19 mouse cellular contexts compared by ENCODE assay signal in genomic region chr16:35765449-35765848, GRCm38 (mm10). TPM values are rescaled to one million over a fixed set of nuclear protein-coding genes. Genes with fewer than 3 reads are reported as not detected.
DNase-seq lines count a peak whose midpoint lies in the region; ATAC-seq and TF ChIP-seq lines count a peak whose summit lies in the region.
"Had no signal": no experiment of that assay in that cellular context is flagged by ENCODE, and none has a peak within 500 bp of the region (broad histone marks: within the 10 kb centered on the region; RNA-seq: fewer than 3 reads in every experiment).

No protein-coding gene starts in this region.

- H3K36me3 ChIP-seq in liver, embryonic 12.5 days, result no peaks in the 10 kb centered on the region
- H3K36me3 ChIP-seq in liver, embryonic 11.5 days (ENCODE audit: control insufficient read depth, insufficient read depth, low read length), result no peaks in the 10 kb centered on the region
- H3K36me3 ChIP-seq: embryonic facial prominence, embryonic 13.5 days; forebrain, embryonic 10.5 days; heart, embryonic 13.5 days; kidney, embryonic 15.5 days; limb, embryonic 12.5 days; neural tube, embryonic 15.5 days had no signal

- peak overlapping the region; percentile 87 for H3K27ac ChIP-seq in liver, embryonic 12.5 days
- H3K27ac ChIP-seq in liver, embryonic 11.5 days (ENCODE audit: low read depth, low read length), result no peak overlapping the region
- H3K27ac ChIP-seq in bone marrow macrophage, adult 2 months (ENCODE audit: insufficient read depth, low read depth, low read length), result 0 out of 2 replicates have a peak overlapping the region, but pooled peaks have one; percentile 11
- H3K27ac ChIP-seq: embryonic facial prominence, embryonic 13.5 days; forebrain, embryonic 10.5 days; heart, embryonic 13.5 days; hindbrain, embryonic 10.5 days; kidney, embryonic 15.5 days; left cerebral cortex, adult 2 months; limb, embryonic 12.5 days; neural tube, embryonic 15.5 days had no signal

- no peak for DNase-seq in liver, embryonic 11.5 days (ENCODE audit: low spot score)
- DNase-seq in CD4-positive, CD25-positive, alpha-beta regulatory T cell, adult 2 months (ENCODE audit: low read depth, low spot score), result peak; percentile 55
- peak; percentile 82 for DNase-seq in naive thymus-derived CD4-positive, alpha-beta T cell, adult 2 months (ENCODE audit: low read depth)
- DNase-seq in right cerebral cortex, postnatal 4 days, result no peak
- no peak for DNase-seq in frontal cortex, postnatal 36 days (ENCODE audit: low spot score in 2 of 2)
- DNase-seq: gastrocnemius, postnatal 25 days; thymus, adult 18-20 months had no signal

- TF ChIP-seq POLR2A in bone marrow macrophage, adult 2 months (IDR thresholded peaks at IDR 0.05; ENCODE audit: borderline replicate concordance, low read depth, low read length), result no peak

- 0 out of 2 replicates have a peak overlapping the region, but pooled peaks have one; percentile 8 for H3K9ac ChIP-seq in liver, embryonic 12.5 days
- H3K9ac ChIP-seq in liver, embryonic 11.5 days (ENCODE audit: low read depth, low read length), result no peak overlapping the region
- H3K9ac ChIP-seq: embryonic facial prominence, embryonic 13.5 days; heart, embryonic 13.5 days; kidney, embryonic 15.5 days; limb, embryonic 12.5 days; neural tube, embryonic 15.5 days had no signal

- TF ChIP-seq CTCF in bone marrow macrophage, adult 2 months (IDR thresholded peaks at IDR 0.05; ENCODE audit: low read depth, low read length), result no peak

- ATAC-seq in liver, embryonic 12.5 days, result no peak
- ATAC-seq in liver, embryonic 11.5 days (replicated peaks; ENCODE audit: low FRiP score), result no peak
- no peak for ATAC-seq in erythroid progenitor cell, adult 5-6 weeks (replicated peaks; ENCODE audit: low FRiP score, poor library complexity, severe bottlenecking)
- ATAC-seq: lung, postnatal 0 days had no signal

- H3K4me1 ChIP-seq in liver, embryonic 12.5 days, result peaks cover 78% of the 10 kb centered on the region
- H3K4me1 ChIP-seq in liver, embryonic 11.5 days (replicated peaks; ENCODE audit: control insufficient read depth, insufficient read depth, low read length), result peaks cover 19% of the 10 kb centered on the region
- peaks cover 26% of the 10 kb centered on the region for H3K4me1 ChIP-seq in bone marrow macrophage, adult 2 months (ENCODE audit: control insufficient read depth, insufficient read depth, low read length)

- no peak overlapping the region for H3K4me3 ChIP-seq in liver, embryonic 12.5 days
- H3K4me3 ChIP-seq in liver, embryonic 11.5 days (ENCODE audit: low read depth, low read length), result no peak overlapping the region
- H3K4me3 ChIP-seq in bone marrow macrophage, adult 2 months (ENCODE audit: insufficient read depth, low read length), result no peak overlapping the region
- H3K4me3 ChIP-seq: embryonic facial prominence, embryonic 13.5 days; forebrain, embryonic 10.5 days; heart, embryonic 13.5 days; hindbrain, embryonic 10.5 days; kidney, embryonic 15.5 days; left cerebral cortex, adult 2 months; limb, embryonic 12.5 days; neural tube, embryonic 15.5 days had no signal

- WGBS in liver, embryonic 12.5 days (ENCODE audit: insufficient replicate concordance), result 24% methylated on average over 2 of the region's 2 CpGs
- 65% methylated on average over 2 of the region's 2 CpGs for WGBS in liver, embryonic 11.5 days

- no peaks in the 10 kb centered on the region for H3K27me3 ChIP-seq in liver, embryonic 12.5 days (replicated peaks)
- no peaks in the 10 kb centered on the region for H3K27me3 ChIP-seq in liver, embryonic 11.5 days (replicated peaks; ENCODE audit: control insufficient read depth, insufficient read depth, low read length)
- H3K27me3 ChIP-seq: embryonic facial prominence, embryonic 13.5 days; heart, embryonic 13.5 days; kidney, embryonic 15.5 days; limb, embryonic 12.5 days; neural tube, embryonic 15.5 days had no signal

- H3K4me2 ChIP-seq in liver, embryonic 12.5 days, result peak overlapping the region; percentile 54; the same call in 1 of the 2 replicates
- no peak overlapping the region for H3K4me2 ChIP-seq in liver, embryonic 11.5 days
- H3K4me2 ChIP-seq: embryonic facial prominence, embryonic 13.5 days; heart, embryonic 13.5 days; kidney, embryonic 15.5 days; limb, embryonic 12.5 days; neural tube, embryonic 15.5 days had no signal

- H3K9me3 ChIP-seq in liver, embryonic 12.5 days (replicated peaks), result no peaks in the 10 kb centered on the region
- H3K9me3 ChIP-seq in liver, embryonic 11.5 days (ENCODE audit: control insufficient read depth, low read length), result no peaks in the 10 kb centered on the region
- H3K9me3 ChIP-seq: embryonic facial prominence, embryonic 13.5 days; forebrain, embryonic 10.5 days; heart, embryonic 13.5 days; hindbrain, embryonic 10.5 days; kidney, embryonic 15.5 days; limb, embryonic 12.5 days; neural tube, embryonic 15.5 days had no signal

RNA-seq across cellular contexts. Expression of gene Dirc2, which starts 3.7 kb away (rescaled TPM):
- 7.1 and 7.8 TPM in 2 replicates for polyA plus RNA-seq in liver, embryonic 12.5 days (2016; fragmentation: Nextera tagmentation; extraction: Ambion mirVana)
- 7.5 and 8.0 TPM in 2 replicates for polyA plus RNA-seq in liver, embryonic 11.5 days (2014; fragmentation: Nextera tagmentation; extraction: Ambion mirVana)
- 19.9 and 21.2 TPM in 2 replicates for polyA plus RNA-seq in bone marrow macrophage, adult 2 months (2012; ENCODE audit: insufficient read depth, insufficient read length, missing spikeins)
- total RNA-seq in erythroid progenitor cell, adult 5-6 weeks (2015; ENCODE audit: low replicate concordance), result 4.6 and 9.4 TPM in 2 replicates
- 8.1 and 11.3 TPM in 2 replicates for total RNA-seq in erythroid progenitor cell, adult 5-6 weeks (2017; ENCODE audit: low replicate concordance)

RNA-seq across cellular contexts. Expression of gene Hspbap1, which starts 4.7 kb away (rescaled TPM):
- polyA plus RNA-seq in liver, embryonic 12.5 days (2016; fragmentation: Nextera tagmentation; extraction: Ambion mirVana), result 22.4 and 23.0 TPM in 2 replicates
- 30.1 and 30.4 TPM in 2 replicates for polyA plus RNA-seq in liver, embryonic 11.5 days (2014; fragmentation: Nextera tagmentation; extraction: Ambion mirVana)
- 3.2 and 3.3 TPM in 2 replicates for polyA plus RNA-seq in bone marrow macrophage, adult 2 months (2012; ENCODE audit: insufficient read depth, insufficient read length, missing spikeins)
- total RNA-seq in erythroid progenitor cell, adult 5-6 weeks (2015; ENCODE audit: low replicate concordance), result 18.0 and 28.8 TPM in 2 replicates
- total RNA-seq in erythroid progenitor cell, adult 5-6 weeks (2017; ENCODE audit: low replicate concordance), result 12.9 and 24.9 TPM in 2 replicates

Comparison
In these comparisons a context has a peak if more than half of its experiments do, and no peak if none do; other contexts are left out.
1. DNase-seq: peak in CD4-positive, CD25-positive, alpha-beta regulatory T cell, adult 2 months (single experiment) and naive thymus-derived CD4-positive, alpha-beta T cell, adult 2 months (single experiment); none in liver, embryonic 11.5 days (single experiment), right cerebral cortex, postnatal 4 days (single experiment) and frontal cortex, postnatal 36 days (0 of 2).